Mouse (Mus musculus): ENCODE data around the gene Serpinb6a. TPM values are rescaled to one million over a fixed set of nuclear protein-coding genes. Genes with fewer than 3 reads are reported as not detected.
A peak's percentile ranks its signal among the peaks of the same experiment; 100 is the strongest.

The Serpinb6a gene
- polyA plus RNA-seq, 1 experiment from 2014 or later = 73.3 TPM

GRCm38 (mm10) chr13:34016927-34017569, 14.5 kb upstream of the Serpinb6a start:
- Histone ChIP-seq H3K9ac (ENCODE audit: low read depth, low read length) (no peak overlapping the region), H3K4me1 (ENCODE audit: control insufficient read depth, insufficient read depth, low read length) (no peaks in the 10 kb centered on the region), H3K9me3 (ENCODE audit: control insufficient read depth, low read length) (no peaks in the 10 kb centered on the region; the same call in 1 of the 2 replicates), H3K4me2 (replicated peaks; ENCODE audit: low read depth, low read length) (no peak overlapping the region), H3K27me3 (ENCODE audit: control insufficient read depth, insufficient read depth, low read length) (no peaks in the 10 kb centered on the region), H3K27ac (ENCODE audit: low read depth, low read length) (no peak overlapping the region), H3K36me3 (ENCODE audit: control insufficient read depth, insufficient read depth, low read length) (peaks cover 64% of the 10 kb centered on the region), H3K4me3 (ENCODE audit: low read length) (no peak overlapping the region)
- no peak for ATAC-seq (ENCODE audit: low FRiP score, low TSS enrichment)
- 93% methylated on average over 9 of the region's 9 CpGs for WGBS

- Histone ChIP-seq H3K4me2 (replicated peaks; ENCODE audit: low read depth, low read length) (no peak overlapping the region), H3K36me3 (ENCODE audit: control insufficient read depth, insufficient read depth, low read length) (peaks cover under 1% of the 10 kb centered on the region; the same call in 1 of the 2 replicates), H3K27ac (ENCODE audit: low read depth, low read length) (no peak overlapping the region), H3K9ac (ENCODE audit: low read depth, low read length) (no peak overlapping the region), H3K4me3 (ENCODE audit: low read length) (no peak overlapping the region), H3K9me3 (ENCODE audit: control insufficient read depth, low read length) (no peaks in the 10 kb centered on the region), H3K27me3 (ENCODE audit: control insufficient read depth, insufficient read depth, low read length) (no peaks in the 10 kb centered on the region), H3K4me1 (ENCODE audit: control insufficient read depth, insufficient read depth, low read length) (no peaks in the 10 kb centered on the region; the same call in 1 of the 2 replicates)
- no peak for ATAC-seq (ENCODE audit: low FRiP score, low TSS enrichment)
- 74% methylated on average over 2 of the region's 2 CpGs for WGBS
Observed at GRCm38 (mm10) chr13:34007234-34007633, 4.6 kb upstream of the Serpinb6a start.

- Histone ChIP-seq H3K27me3 (ENCODE audit: control insufficient read depth, insufficient read depth, low read length) (no peaks in the 10 kb centered on the region), H3K9ac (ENCODE audit: low read depth, low read length) (peak overlapping the region; percentile 76; the same call in 1 of the 2 replicates), H3K9me3 (ENCODE audit: control insufficient read depth, low read length) (no peaks in the 10 kb centered on the region), H3K4me3 (ENCODE audit: low read length) (peak overlapping the region; percentile 75), H3K4me1 (ENCODE audit: control insufficient read depth, insufficient read depth, low read length) (peaks cover 6% of the 10 kb centered on the region; the same call in 1 of the 2 replicates), H3K36me3 (ENCODE audit: control insufficient read depth, insufficient read depth, low read length) (no peaks in the 10 kb centered on the region), H3K4me2 (replicated peaks; ENCODE audit: low read depth, low read length) (peak overlapping the region; percentile 73), H3K27ac (ENCODE audit: low read depth, low read length) (no peak overlapping the region)
- ATAC-seq (ENCODE audit: low FRiP score, low TSS enrichment) = no peak
- 5% methylated on average over 5 of the region's 5 CpGs for WGBS
Observed at GRCm38 (mm10) chr13:34003058-34003457, 464 bp upstream of the Serpinb6a start.

DNA sequence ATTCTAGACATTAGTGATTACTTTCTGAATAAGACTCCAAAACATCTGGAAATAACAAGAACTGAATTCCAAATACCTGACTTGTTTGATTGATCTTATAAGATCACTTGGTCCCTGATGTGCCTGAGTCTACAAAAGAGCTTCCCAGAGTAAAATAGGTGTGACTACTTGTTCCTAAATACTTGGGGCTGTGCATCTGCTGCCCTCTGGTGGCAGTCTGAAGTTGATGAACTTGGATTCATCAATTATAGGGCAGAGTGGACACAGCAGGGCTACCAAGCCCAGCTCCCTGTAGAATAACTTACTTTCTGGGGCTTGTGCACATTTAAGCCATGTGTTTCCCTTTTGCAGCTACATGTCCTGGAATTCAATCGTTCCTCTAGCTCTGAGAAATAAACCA, 7.4 kb downstream of the Serpinb6a start:
- Histone ChIP-seq H3K9ac (ENCODE audit: low read depth, low read length) (no peak overlapping the region), H3K27ac (ENCODE audit: low read depth, low read length) (no peak overlapping the region), H3K36me3 (ENCODE audit: control insufficient read depth, insufficient read depth, low read length) (no peaks in the 10 kb centered on the region), H3K4me3 (ENCODE audit: low read length) (no peak overlapping the region), H3K27me3 (ENCODE audit: control insufficient read depth, insufficient read depth, low read length) (no peaks in the 10 kb centered on the region), H3K4me1 (ENCODE audit: control insufficient read depth, insufficient read depth, low read length) (no peaks in the 10 kb centered on the region), H3K9me3 (ENCODE audit: control insufficient read depth, low read length) (no peaks in the 10 kb centered on the region), H3K4me2 (replicated peaks; ENCODE audit: low read depth, low read length) (no peak overlapping the region)
- 22% methylated on average over 1 of the region's 1 CpGs for WGBS
- ATAC-seq (ENCODE audit: low FRiP score, low TSS enrichment) = peak; percentile 64; the same call in 1 of the 2 replicates

DNA sequence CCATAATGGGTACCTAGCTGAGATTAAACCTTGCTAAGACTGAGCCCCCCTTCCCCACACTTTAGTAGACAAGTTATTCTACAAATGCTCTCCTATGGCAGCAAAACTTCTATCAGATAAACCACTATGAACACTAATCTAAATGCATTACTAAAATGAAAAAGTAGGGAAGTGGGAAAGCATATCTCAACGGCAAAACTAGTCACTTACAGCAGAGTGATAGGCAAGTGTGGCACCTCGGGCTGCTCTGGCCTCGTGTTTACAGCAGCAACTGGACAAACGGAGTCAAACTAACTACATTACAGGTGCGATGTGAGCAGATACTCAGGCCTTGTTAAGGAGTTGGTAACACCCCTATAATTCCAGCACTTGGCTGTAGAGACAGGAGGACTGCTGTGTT, 13.0 kb downstream of the Serpinb6a start:
- 79% methylated on average over 5 of the region's 5 CpGs for WGBS
- H3K9ac ChIP-seq (ENCODE audit: low read depth, low read length) = no peak overlapping the region
- no peaks in the 10 kb centered on the region for H3K27me3 ChIP-seq (ENCODE audit: control insufficient read depth, insufficient read depth, low read length)
- no peaks in the 10 kb centered on the region for H3K4me1 ChIP-seq (ENCODE audit: control insufficient read depth, insufficient read depth, low read length)
- H3K36me3 ChIP-seq (ENCODE audit: control insufficient read depth, insufficient read depth, low read length) = peaks cover 13% of the 10 kb centered on the region; the same call in 1 of the 2 replicates
- no peak overlapping the region for H3K4me2 ChIP-seq (replicated peaks; ENCODE audit: low read depth, low read length)
- no peaks in the 10 kb centered on the region for H3K9me3 ChIP-seq (ENCODE audit: control insufficient read depth, low read length)
- no peak overlapping the region for H3K4me3 ChIP-seq (ENCODE audit: low read length)
- ATAC-seq (ENCODE audit: low FRiP score, low TSS enrichment) = no peak
- H3K27ac ChIP-seq (ENCODE audit: low read depth, low read length) = no peak overlapping the region

- Histone ChIP-seq H3K4me1 (ENCODE audit: control insufficient read depth, insufficient read depth, low read length) (peaks cover 6% of the 10 kb centered on the region; the same call in 1 of the 2 replicates), H3K9me3 (ENCODE audit: control insufficient read depth, low read length) (no peaks in the 10 kb centered on the region), H3K27me3 (ENCODE audit: control insufficient read depth, insufficient read depth, low read length) (no peaks in the 10 kb centered on the region), H3K9ac (ENCODE audit: low read depth, low read length) (no peak overlapping the region), H3K4me2 (replicated peaks; ENCODE audit: low read depth, low read length) (no peak overlapping the region), H3K4me3 (ENCODE audit: low read length) (no peak overlapping the region), H3K27ac (ENCODE audit: low read depth, low read length) (no peak overlapping the region), H3K36me3 (ENCODE audit: control insufficient read depth, insufficient read depth, low read length) (no peaks in the 10 kb centered on the region; the same call in 1 of the 2 replicates)
- no peak for ATAC-seq (ENCODE audit: low FRiP score, low TSS enrichment)
Observed at GRCm38 (mm10) chr13:33966574-33966973, 36.0 kb downstream of the Serpinb6a start.

- ATAC-seq (ENCODE audit: low FRiP score, low TSS enrichment) = no peak
- H3K9ac ChIP-seq (ENCODE audit: low read depth, low read length) = no peak overlapping the region
- no peaks in the 10 kb centered on the region; the same call in 1 of the 2 replicates for H3K36me3 ChIP-seq (ENCODE audit: control insufficient read depth, insufficient read depth, low read length)
- 58% methylated on average over 4 of the region's 4 CpGs for WGBS
- no peak overlapping the region for H3K27ac ChIP-seq (ENCODE audit: low read depth, low read length)
- peaks cover 6% of the 10 kb centered on the region; the same call in 1 of the 2 replicates for H3K4me1 ChIP-seq (ENCODE audit: control insufficient read depth, insufficient read depth, low read length)
- H3K4me2 ChIP-seq (replicated peaks; ENCODE audit: low read depth, low read length) = no peak overlapping the region; the same call in 1 of the 2 replicates
- H3K9me3 ChIP-seq (ENCODE audit: control insufficient read depth, low read length) = no peaks in the 10 kb centered on the region
- peak overlapping the region; percentile 59; the same call in 1 of the 2 replicates for H3K4me3 ChIP-seq (ENCODE audit: low read length)
- H3K27me3 ChIP-seq (ENCODE audit: control insufficient read depth, insufficient read depth, low read length) = no peaks in the 10 kb centered on the region
Observed at GRCm38 (mm10) chr13:33966025-33966412, 36.6 kb downstream of the Serpinb6a start.

DNA sequence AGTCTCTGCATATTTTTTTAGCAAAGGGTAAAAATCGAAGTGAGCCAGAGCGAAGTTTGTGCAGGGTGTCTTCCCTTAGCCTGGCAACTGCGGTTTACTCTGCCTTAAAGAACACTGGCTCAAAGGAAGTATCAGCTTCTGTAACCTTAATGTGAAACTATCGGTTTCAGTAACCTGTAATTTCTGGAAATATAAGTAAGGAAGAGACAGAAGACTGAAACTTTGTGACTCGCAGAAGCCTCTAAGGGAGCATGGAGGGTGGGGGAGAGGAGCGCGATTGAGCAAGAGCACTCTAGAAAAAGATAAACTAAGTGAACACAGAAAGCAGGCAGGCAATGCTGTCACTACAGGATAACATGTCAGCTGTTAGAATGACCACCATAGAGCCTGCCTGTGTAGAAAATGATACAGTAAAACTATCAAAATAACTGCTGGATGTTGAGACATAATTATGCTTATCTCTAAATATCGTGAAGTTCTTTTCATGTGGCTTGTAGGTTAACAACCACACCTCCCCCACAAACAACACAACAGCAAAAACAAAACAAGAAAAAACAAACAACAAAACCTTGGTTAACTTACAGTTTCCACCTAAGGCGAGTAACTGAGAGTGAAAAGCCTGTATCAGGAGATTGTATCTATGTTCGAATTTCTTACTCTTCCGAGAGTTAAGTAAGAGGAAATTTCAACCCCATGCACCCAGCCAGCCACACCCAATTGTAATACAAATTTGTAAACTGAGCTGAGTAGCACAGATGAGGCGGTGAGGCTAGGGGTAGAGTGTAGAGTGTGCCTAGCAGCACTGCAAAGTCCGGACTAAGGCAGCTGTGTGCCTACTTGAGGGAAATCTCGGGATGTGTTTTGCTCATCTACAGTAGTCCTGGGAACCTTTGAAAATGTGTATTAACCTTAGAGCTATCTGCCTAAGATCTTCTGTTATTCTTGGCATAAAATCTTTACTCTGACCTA, 37.3 kb downstream of the Serpinb6a start:
- Histone ChIP-seq H3K4me3 (ENCODE audit: low read length) (peak overlapping the region; percentile 59), H3K27me3 (ENCODE audit: control insufficient read depth, insufficient read depth, low read length) (no peaks in the 10 kb centered on the region), H3K27ac (ENCODE audit: low read depth, low read length) (peak overlapping the region; percentile 96), H3K4me1 (ENCODE audit: control insufficient read depth, insufficient read depth, low read length) (peaks cover 6% of the 10 kb centered on the region; the same call in 1 of the 2 replicates), H3K9ac (ENCODE audit: low read depth, low read length) (peak overlapping the region; percentile 65), H3K4me2 (replicated peaks; ENCODE audit: low read depth, low read length) (peak overlapping the region; percentile 51), H3K9me3 (ENCODE audit: control insufficient read depth, low read length) (no peaks in the 10 kb centered on the region), H3K36me3 (ENCODE audit: control insufficient read depth, insufficient read depth, low read length) (no peaks in the 10 kb centered on the region; the same call in 1 of the 2 replicates)
- ATAC-seq (ENCODE audit: low FRiP score, low TSS enrichment) = peak; percentile 36
- 18% methylated on average over 14 of the region's 14 CpGs for WGBS
